Mouse (Mus musculus) embryonic facial prominence, embryonic 11.5 days (tissue): ENCODE measurements around the gene Med25. TPM values are rescaled to one million over a fixed set of nuclear protein-coding genes. Genes with fewer than 3 reads are reported as not detected.
"Not testable (repeated sequence)": the region's sequence is repeated elsewhere in the genome, so short reads cannot be mapped to it uniquely, and the experiment has no call there.

ENCODE experiments used
- ATAC-seq: fragments of 200-750 bp; cut with Nextera tagmentation; replicated peaks from 2 replicates; pipeline ENCODE4 v1.8.0; 2017; ENCODE audit warnings: low read depth; ENCODE audit not compliant: insufficient number of reproducible peaks, low FRiP score, low TSS enrichment
- DNase-seq: peaks from one replicate; pipeline ENCODE4 v3.0.0-alpha.2; 2015; ENCODE audit warnings: low spot score
- H3K27ac ChIP-seq: fragments of 300-500 bp; sonication (generic); replicated peaks from 2 replicates; pipeline ENCODE4 v1.5.1; 2014; ENCODE audit warnings: mild to moderate bottlenecking, low read depth, low read length, control low read depth
- H3K27me3 ChIP-seq: fragments of 300-500 bp; sonication (generic); 2 replicates; pipeline ENCODE4 v1.6.1; 2014; ENCODE audit warnings: mild to moderate bottlenecking, low read length, moderate library complexity, mixed read lengths; ENCODE audit not compliant: control insufficient read depth, insufficient read depth
- H3K36me3 ChIP-seq: fragments of 300-500 bp; sonication (generic); replicated peaks from 2 replicates; pipeline ENCODE4 v1.6.1; 2014; ENCODE audit warnings: low read depth, mild to moderate bottlenecking, low read length, moderate library complexity, mixed read lengths; ENCODE audit not compliant: control insufficient read depth, insufficient read depth
- H3K4me1 ChIP-seq: fragments of 300-500 bp; sonication (generic); 2 replicates; pipeline ENCODE4 v1.6.1; 2014; ENCODE audit warnings: low read length, mixed read lengths; ENCODE audit not compliant: control insufficient read depth, insufficient read depth
- H3K4me2 ChIP-seq: fragments of 300-500 bp; sonication (generic); 2 replicates; pipeline ENCODE4 v1.6.1; 2014; ENCODE audit warnings: low read depth, mild to moderate bottlenecking, control low read depth, low read length, moderate library complexity
- H3K4me3 ChIP-seq: fragments of 300-500 bp; sonication (generic); 2 replicates; pipeline ENCODE4 v1.5.1; 2014; ENCODE audit warnings: low read depth, low read length, control low read depth
- H3K9ac ChIP-seq: fragments of 300-500 bp; sonication (generic); replicated peaks from 2 replicates; pipeline ENCODE4 v1.6.1; 2014; ENCODE audit warnings: mild to moderate bottlenecking, control low read depth, low read length
- H3K9me3 ChIP-seq: fragments of 300-500 bp; sonication (generic); replicated peaks from 2 replicates; pipeline ENCODE4 v1.6.1; 2016; ENCODE audit warnings: mild to moderate bottlenecking, low read length, inconsistent platforms, mixed read lengths; ENCODE audit not compliant: control insufficient read depth
- WGBS: fragments of 180-500 bp; shearing (Covaris S2); extraction: QIAGEN DNeasy Blood & Tissue Kit; methylation state at CpG from one replicate; pipeline ENCODE4 v1.1.7; 2014; 5-methylcytosine and 5-hydroxymethylcytosine counted together
- polyA plus RNA-seq: library from polyadenylated mRNA; unstranded; fragments of >200 nt; fragmentation: Nextera tagmentation; extraction: Ambion mirVana; gene quantifications from 2 replicates; pipeline ENCODE4 v1.2.1, GENCODE M21; 2014

Gene Med25
- polyA plus RNA-seq, 1 experiment from 2014 or later, result 44.5 TPM

- no peak for ATAC-seq
- H3K9ac ChIP-seq, result no peak overlapping the region
- H3K27ac ChIP-seq, result no peak overlapping the region
- 89% methylated on average over 4 of the region's 4 CpGs for WGBS
- no peaks in the 10 kb centered on the region for H3K9me3 ChIP-seq
- peak overlapping the region; percentile 88; the same call in 1 of the 2 replicates for H3K4me2 ChIP-seq
- DNase-seq, result no peak
- peaks cover 4% of the 10 kb centered on the region for H3K36me3 ChIP-seq
- H3K4me1 ChIP-seq, result no peaks in the 10 kb centered on the region
- no peaks in the 10 kb centered on the region for H3K27me3 ChIP-seq
- H3K4me3 ChIP-seq, result no peak overlapping the region; the same call in 1 of the 2 replicates
These were observed 1.8 kb downstream of the Med25 start for GRCm38 (mm10) chr7:44890737-44891136.

- Histone ChIP-seq H3K9me3 (no peaks in the 10 kb centered on the region), H3K27me3 (no peaks in the 10 kb centered on the region), H3K4me2 (no peak overlapping the region), H3K4me1 (no peaks in the 10 kb centered on the region), H3K4me3 (no peak overlapping the region), H3K36me3 (peaks cover 4% of the 10 kb centered on the region), H3K27ac (no peak overlapping the region), H3K9ac (no peak overlapping the region)
- ATAC-seq (no peak), DNase-seq (no peak)
- 92% methylated on average over 6 of the region's 7 CpGs for WGBS
These were observed 2.3 kb downstream of the Med25 start for GRCm38 (mm10) chr7:44890180-44890579.

- WGBS, result 95% methylated on average over 13 of the region's 13 CpGs
- DNase-seq (no peak), ATAC-seq (no peak)
- no peak overlapping the region for H3K4me3 ChIP-seq
- H3K4me2 ChIP-seq, result no peak overlapping the region
- peaks cover 14% of the 10 kb centered on the region for H3K36me3 ChIP-seq
- H3K9me3 ChIP-seq, result no peaks in the 10 kb centered on the region
- H3K4me1 ChIP-seq, result no peaks in the 10 kb centered on the region
- H3K27ac ChIP-seq, result no peak overlapping the region
- no peak overlapping the region for H3K9ac ChIP-seq
- no peaks in the 10 kb centered on the region for H3K27me3 ChIP-seq
These were observed 4.0 kb downstream of the Med25 start for GRCm38 (mm10) chr7:44888256-44889105.

- H3K27me3 ChIP-seq, result no peaks in the 10 kb centered on the region
- H3K4me3 ChIP-seq, result no peak overlapping the region
- DNase-seq (no peak), ATAC-seq (no peak)
- WGBS, result 92% methylated on average over 7 of the region's 7 CpGs
- no peak overlapping the region for H3K27ac ChIP-seq
- H3K4me1 ChIP-seq, result no peaks in the 10 kb centered on the region
- H3K36me3 ChIP-seq, result peaks cover 14% of the 10 kb centered on the region
- H3K4me2 ChIP-seq, result no peak overlapping the region
- H3K9me3 ChIP-seq, result no peaks in the 10 kb centered on the region
- H3K9ac ChIP-seq, result no peak overlapping the region
These were observed 5.5 kb downstream of the Med25 start for GRCm38 (mm10) chr7:44886964-44887363.

- H3K9me3 ChIP-seq, result no peaks in the 10 kb centered on the region
- H3K4me1 ChIP-seq, result no peaks in the 10 kb centered on the region
- H3K27me3 ChIP-seq, result no peaks in the 10 kb centered on the region
- no peak overlapping the region for H3K4me2 ChIP-seq
- H3K27ac ChIP-seq, result no peak overlapping the region
- peaks cover 22% of the 10 kb centered on the region for H3K36me3 ChIP-seq
- H3K9ac ChIP-seq, result no peak overlapping the region
- ATAC-seq (0 out of 2 replicates have a peak, but pooled peaks have one; percentile 8), DNase-seq (no peak)
- H3K4me3 ChIP-seq, result no peak overlapping the region
- WGBS, result 92% methylated on average over 5 of the region's 5 CpGs
These were observed 7.9 kb downstream of the Med25 start for GRCm38 (mm10) chr7:44884637-44885036.

- H3K27ac ChIP-seq, result no peak overlapping the region
- no peaks in the 10 kb centered on the region for H3K4me1 ChIP-seq
- no peak for ATAC-seq
- peaks cover 23% of the 10 kb centered on the region for H3K36me3 ChIP-seq
- no peaks in the 10 kb centered on the region for H3K27me3 ChIP-seq
- WGBS, result 96% methylated on average over 3 of the region's 3 CpGs
- H3K4me2 ChIP-seq, result no peak overlapping the region
- no peak overlapping the region for H3K4me3 ChIP-seq
- no peak for DNase-seq
- H3K9ac ChIP-seq, result no peak overlapping the region
- H3K9me3 ChIP-seq, result no peaks in the 10 kb centered on the region
These were observed 9.5 kb downstream of the Med25 start for GRCm38 (mm10) chr7:44883036-44883435.

- no peak overlapping the region for H3K9ac ChIP-seq
- 91% methylated on average over 14 of the region's 14 CpGs for WGBS
- H3K36me3 ChIP-seq, result peaks cover 13% of the 10 kb centered on the region
- H3K4me2 ChIP-seq, result no peak overlapping the region
- no peaks in the 10 kb centered on the region for H3K4me1 ChIP-seq
- ATAC-seq (no peak), DNase-seq (no peak)
- H3K27ac ChIP-seq, result no peak overlapping the region
- no peaks in the 10 kb centered on the region for H3K9me3 ChIP-seq
- no peaks in the 10 kb centered on the region for H3K27me3 ChIP-seq
- no peak overlapping the region for H3K4me3 ChIP-seq
These were observed 14.7 kb downstream of the Med25 start for GRCm38 (mm10) chr7:44877833-44878232.

- DNase-seq, H3K27me3 ChIP-seq, H3K4me1 ChIP-seq, H3K9ac ChIP-seq, H3K4me2 ChIP-seq, H3K36me3 ChIP-seq, H3K4me3 ChIP-seq, ATAC-seq, H3K27ac ChIP-seq, H3K9me3 ChIP-seq: not testable (repeated sequence)
- WGBS, result 90% methylated on average over 2 of the region's 2 CpGs
These were observed 20.7 kb downstream of the Med25 start for GRCm38 (mm10) chr7:44871774-44872173.
